Mouse (Mus musculus): ENCODE results near the gene Hils1. TPM values are rescaled to one million over a fixed set of nuclear protein-coding genes. Genes with fewer than 3 reads are reported as not detected.

The Hils1 gene
- polyA plus RNA-seq, 1 experiment: not detected

DNA sequence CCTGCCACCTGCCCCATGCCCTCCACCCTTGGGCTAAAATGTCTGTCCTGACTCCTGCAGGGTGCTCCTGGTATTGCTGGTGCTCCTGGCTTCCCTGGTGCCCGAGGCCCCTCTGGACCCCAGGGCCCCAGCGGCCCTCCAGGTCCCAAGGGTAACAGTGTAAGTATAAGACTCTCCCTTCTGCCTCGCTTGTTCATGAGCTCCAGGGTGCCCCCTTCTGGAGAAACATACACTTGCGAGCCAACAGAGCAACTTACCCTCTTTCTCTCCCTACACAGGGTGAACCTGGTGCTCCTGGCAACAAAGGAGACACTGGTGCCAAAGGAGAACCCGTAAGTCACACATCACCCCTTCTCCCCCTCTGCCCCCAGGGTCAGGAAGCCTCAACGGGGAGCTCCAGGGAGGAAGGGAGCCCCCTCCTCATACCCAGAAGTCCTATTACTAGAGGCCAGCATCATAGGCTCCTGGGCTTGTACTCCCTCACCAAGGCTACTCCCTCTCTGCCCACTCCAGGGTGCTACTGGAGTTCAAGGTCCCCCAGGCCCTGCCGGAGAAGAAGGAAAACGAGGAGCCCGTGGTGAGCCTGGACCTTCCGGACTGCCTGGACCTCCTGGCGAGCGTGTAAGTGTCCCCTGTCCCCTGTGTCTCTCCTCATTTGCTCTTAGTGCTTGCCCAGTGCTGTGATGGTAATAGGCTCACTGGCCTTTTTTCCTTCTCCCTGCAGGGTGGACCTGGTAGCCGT lies 24.9 kb upstream of the Hils1 start:
- Histone ChIP-seq H3K4me3 (ENCODE audit: insufficient read depth, low read depth, low read length) (no peak overlapping the region), H3K4me1 (ENCODE audit: control insufficient read depth, insufficient read depth, low read length) (peaks cover 25% of the 10 kb centered on the region), H3K27ac (ENCODE audit: insufficient read depth, low read depth, low read length) (no peak overlapping the region)
- WGBS: 60% methylated on average over 13 of the region's 13 CpGs
- TF ChIP-seq CTCF (IDR thresholded peaks at IDR 0.05; ENCODE audit: insufficient read depth, low read depth, low read length) (no peak), POLR2A (IDR thresholded peaks at IDR 0.05; ENCODE audit: insufficient read depth, low read depth, low read length) (no peak)

- WGBS: 76% methylated on average over 15 of the region's 15 CpGs
- no peak for TF ChIP-seq POLR2A (IDR thresholded peaks at IDR 0.05; ENCODE audit: insufficient read depth, low read depth, low read length)
- TF ChIP-seq CTCF (IDR thresholded peaks at IDR 0.05; ENCODE audit: insufficient read depth, low read depth, low read length): no peak
These were observed 24.3 kb upstream of the Hils1 start for GRCm38 (mm10) chr11:94943054-94943453.

DNA sequence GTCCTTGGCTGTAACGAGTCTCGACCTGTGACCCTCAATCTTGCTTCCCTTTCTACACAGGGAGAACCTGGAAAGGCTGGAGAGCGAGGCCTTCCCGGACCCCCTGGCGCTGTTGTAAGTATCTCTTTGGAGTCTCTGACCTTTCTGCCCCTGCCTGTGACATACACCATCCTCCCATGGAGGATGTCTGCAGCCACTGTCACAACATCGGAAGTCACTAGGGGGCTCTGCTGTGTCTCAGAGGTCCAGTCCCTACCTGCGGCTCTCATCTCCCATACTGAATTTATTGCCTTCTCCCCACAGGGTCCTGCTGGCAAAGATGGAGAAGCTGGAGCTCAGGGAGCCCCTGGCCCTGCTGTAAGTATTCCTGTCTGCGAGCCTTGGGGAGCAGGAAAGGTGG lies 23.1 kb upstream of the Hils1 start:
- 56% methylated on average over 8 of the region's 8 CpGs for WGBS
- TF ChIP-seq CTCF (IDR thresholded peaks at IDR 0.05; ENCODE audit: insufficient read depth, low read depth, low read length) (no peak), POLR2A (IDR thresholded peaks at IDR 0.05; ENCODE audit: insufficient read depth, low read depth, low read length) (no peak)
- no peak overlapping the region for H3K27ac ChIP-seq (ENCODE audit: insufficient read depth, low read depth, low read length)
- H3K4me1 ChIP-seq (ENCODE audit: control insufficient read depth, insufficient read depth, low read length): peaks cover 17% of the 10 kb centered on the region
- no peak overlapping the region for H3K4me3 ChIP-seq (ENCODE audit: insufficient read depth, low read depth, low read length)

More at GRCm38 (mm10) chr11:94943054-94943453, 24.3 kb upstream of the Hils1 start:
- H3K27ac ChIP-seq (ENCODE audit: insufficient read depth, low read depth, low read length): no peak overlapping the region
- H3K4me1 ChIP-seq (ENCODE audit: control insufficient read depth, insufficient read depth, low read length): peaks cover 20% of the 10 kb centered on the region
- H3K4me3 ChIP-seq (ENCODE audit: insufficient read depth, low read depth, low read length): no peak overlapping the region

DNA sequence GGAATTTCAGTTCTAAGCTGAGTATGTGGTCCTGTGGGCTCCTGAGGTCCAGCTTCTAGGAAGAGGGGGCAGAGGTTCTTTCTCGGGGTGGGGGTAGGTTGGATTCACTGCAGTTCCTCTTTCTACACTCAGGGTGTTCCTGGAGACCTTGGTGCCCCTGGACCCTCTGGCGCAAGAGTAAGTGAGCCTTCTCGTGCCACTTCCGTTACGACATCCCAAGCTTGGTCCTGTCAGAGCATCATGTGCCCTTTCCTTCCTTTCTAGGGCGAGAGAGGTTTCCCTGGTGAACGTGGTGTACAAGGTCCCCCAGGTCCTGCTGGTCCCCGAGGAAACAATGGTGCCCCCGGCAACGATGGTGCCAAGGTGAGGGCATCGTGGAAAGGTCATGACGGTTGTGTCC lies 22.2 kb upstream of the Hils1 start:
- TF ChIP-seq POLR2A (IDR thresholded peaks at IDR 0.05; ENCODE audit: insufficient read depth, low read depth, low read length) (no peak), CTCF (IDR thresholded peaks at IDR 0.05; ENCODE audit: insufficient read depth, low read depth, low read length) (no peak)
- H3K27ac ChIP-seq (ENCODE audit: insufficient read depth, low read depth, low read length): no peak overlapping the region
- H3K4me3 ChIP-seq (ENCODE audit: insufficient read depth, low read depth, low read length): no peak overlapping the region
- 91% methylated on average over 12 of the region's 12 CpGs for WGBS
- H3K4me1 ChIP-seq (ENCODE audit: control insufficient read depth, insufficient read depth, low read length): peaks cover 17% of the 10 kb centered on the region

GRCm38 (mm10) chr11:94952169-94952568 lies 15.2 kb upstream of the Hils1 start:
- TF ChIP-seq POLR2A (IDR thresholded peaks at IDR 0.05; ENCODE audit: insufficient read depth, low read depth, low read length) (no peak), CTCF (IDR thresholded peaks at IDR 0.05; ENCODE audit: insufficient read depth, low read depth, low read length) (no peak)
- Histone ChIP-seq H3K27ac (ENCODE audit: insufficient read depth, low read depth, low read length) (no peak overlapping the region), H3K4me3 (ENCODE audit: insufficient read depth, low read depth, low read length) (no peak overlapping the region), H3K4me1 (ENCODE audit: control insufficient read depth, insufficient read depth, low read length) (peaks cover 8% of the 10 kb centered on the region)
- 10% methylated on average over 6 of the region's 6 CpGs for WGBS

- 69% methylated on average over 9 of the region's 9 CpGs for WGBS
- no peak for TF ChIP-seq POLR2A (IDR thresholded peaks at IDR 0.05; ENCODE audit: insufficient read depth, low read depth, low read length)
- H3K27ac ChIP-seq (ENCODE audit: insufficient read depth, low read depth, low read length): no peak overlapping the region
These were observed 12.3 kb upstream of the Hils1 start for GRCm38 (mm10) chr11:94955103-94955502.

GRCm38 (mm10) chr11:94957693-94958064 lies 9.7 kb upstream of the Hils1 start:
- 87% methylated on average over 9 of the region's 9 CpGs for WGBS
- peaks cover 12% of the 10 kb centered on the region for H3K4me1 ChIP-seq (ENCODE audit: control insufficient read depth, insufficient read depth, low read length)
- no peak overlapping the region for H3K27ac ChIP-seq (ENCODE audit: insufficient read depth, low read depth, low read length)
- H3K4me3 ChIP-seq (ENCODE audit: insufficient read depth, low read depth, low read length): no peak overlapping the region
- no peak for TF ChIP-seq POLR2A (IDR thresholded peaks at IDR 0.05; ENCODE audit: insufficient read depth, low read depth, low read length)
- TF ChIP-seq CTCF (IDR thresholded peaks at IDR 0.05; ENCODE audit: insufficient read depth, low read depth, low read length): no peak

More at GRCm38 (mm10) chr11:94955103-94955502, 12.3 kb upstream of the Hils1 start:
- H3K4me3 ChIP-seq (ENCODE audit: insufficient read depth, low read depth, low read length): no peak overlapping the region
- H3K4me1 ChIP-seq (ENCODE audit: control insufficient read depth, insufficient read depth, low read length): peaks cover 19% of the 10 kb centered on the region

DNA sequence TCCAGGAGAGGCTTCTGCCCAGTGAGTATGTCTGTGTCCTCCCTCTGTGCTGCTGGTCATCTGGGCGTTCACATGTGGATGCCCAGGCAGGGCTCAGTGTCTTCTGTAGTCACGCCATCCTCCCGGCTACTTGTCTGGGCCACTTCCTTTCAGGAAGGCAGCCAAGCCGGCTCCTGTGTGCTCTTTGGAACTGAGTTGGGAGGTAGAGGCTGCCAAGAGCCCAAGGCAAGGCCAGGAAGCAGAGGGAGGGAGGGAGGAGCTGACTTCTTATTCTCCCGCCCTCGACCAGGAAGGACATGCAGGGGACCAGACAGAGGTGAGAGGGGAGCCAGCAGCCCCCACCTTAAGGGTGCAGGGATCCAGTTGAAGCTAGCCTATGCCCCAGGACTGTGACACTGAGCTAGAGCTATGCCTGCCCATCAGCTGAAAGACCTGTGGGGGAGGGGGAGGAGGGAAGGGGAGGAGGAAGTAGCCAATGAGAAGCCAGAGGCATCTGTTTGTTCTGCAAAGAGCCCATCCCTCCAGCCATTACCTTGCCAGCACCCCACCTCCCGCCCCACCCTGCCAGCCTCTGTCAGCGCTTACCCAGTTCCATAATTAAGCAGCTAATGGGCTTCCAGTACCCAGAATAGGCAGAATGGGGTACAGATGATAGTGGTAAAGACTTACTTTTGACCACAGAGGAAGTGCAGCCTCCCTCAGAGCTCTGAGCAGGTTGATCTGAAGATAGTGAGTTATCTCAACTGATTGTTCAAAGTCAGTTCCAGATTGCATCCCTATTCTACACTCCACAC lies 9.1 kb upstream of the Hils1 start:
- Histone ChIP-seq H3K4me3 (ENCODE audit: insufficient read depth, low read depth, low read length) (no peak overlapping the region), H3K27ac (ENCODE audit: insufficient read depth, low read depth, low read length) (no peak overlapping the region), H3K4me1 (ENCODE audit: control insufficient read depth, insufficient read depth, low read length) (peaks cover 11% of the 10 kb centered on the region; the same call in 1 of the 2 replicates)
- TF ChIP-seq CTCF (IDR thresholded peaks at IDR 0.05; ENCODE audit: insufficient read depth, low read depth, low read length) (no peak), POLR2A (IDR thresholded peaks at IDR 0.05; ENCODE audit: insufficient read depth, low read depth, low read length) (no peak)
- WGBS: 40% methylated on average over 8 of the region's 8 CpGs

GRCm38 (mm10) chr11:94962534-94963101 lies 4.8 kb upstream of the Hils1 start:
- H3K4me3 ChIP-seq (ENCODE audit: insufficient read depth, low read depth, low read length): no peak overlapping the region
- WGBS: 82% methylated on average over 5 of the region's 5 CpGs

More at GRCm38 (mm10) chr11:94962534-94963101, 4.8 kb upstream of the Hils1 start:
- Histone ChIP-seq H3K4me1 (ENCODE audit: control insufficient read depth, insufficient read depth, low read length) (peaks cover 9% of the 10 kb centered on the region; the same call in 1 of the 2 replicates), H3K27ac (ENCODE audit: insufficient read depth, low read depth, low read length) (no peak overlapping the region)
- no peak for TF ChIP-seq POLR2A (IDR thresholded peaks at IDR 0.05; ENCODE audit: insufficient read depth, low read depth, low read length)
- TF ChIP-seq CTCF (IDR thresholded peaks at IDR 0.05; ENCODE audit: insufficient read depth, low read depth, low read length): no peak

Data from olfactory bulb, adult 2 months (tissue).